Mouse (Mus musculus) midbrain, embryonic 13.5 days (tissue): Measurements from ENCODE around the gene Tor1aip1. TPM values are rescaled to one million over a fixed set of nuclear protein-coding genes. Genes with fewer than 3 reads are reported as not detected.

ENCODE experiments used
- ATAC-seq: fragments of 200-750 bp; cut with Nextera tagmentation; 2 replicates; pipeline ENCODE4 v1.8.0; 2017; ENCODE audit warnings: mild to moderate bottlenecking, moderate TSS enrichment, moderate library complexity
- H3K27ac ChIP-seq: fragments of 300-500 bp; sonication (generic); 2 replicates; pipeline ENCODE4 v1.5.1; 2015; ENCODE audit warnings: inconsistent platforms, mild to moderate bottlenecking, moderate library complexity
- H3K27me3 ChIP-seq: fragments of 300-500 bp; sonication (generic); 2 replicates; pipeline ENCODE4 v1.6.1; 2015; ENCODE audit warnings: mild to moderate bottlenecking, inconsistent platforms
- H3K36me3 ChIP-seq: fragments of 300-500 bp; sonication (generic); 2 replicates; pipeline ENCODE4 v1.6.1; 2015; ENCODE audit warnings: mild to moderate bottlenecking, inconsistent platforms
- H3K4me1 ChIP-seq: fragments of 300-500 bp; sonication (generic); replicated peaks from 2 replicates; pipeline ENCODE4 v1.6.1; 2015; ENCODE audit warnings: inconsistent platforms
- H3K4me2 ChIP-seq: fragments of 300-500 bp; sonication (generic); replicated peaks from 2 replicates; pipeline ENCODE4 v1.6.1; 2015; ENCODE audit warnings: moderate library complexity, mild to moderate bottlenecking, inconsistent platforms
- H3K4me3 ChIP-seq: fragments of 300-500 bp; sonication (generic); replicated peaks from 2 replicates; pipeline ENCODE4 v1.5.1; 2015; ENCODE audit warnings: mild to moderate bottlenecking, inconsistent platforms
- H3K9ac ChIP-seq: fragments of 300-500 bp; sonication (generic); replicated peaks from 2 replicates; pipeline ENCODE4 v1.6.1; 2015; ENCODE audit warnings: mild to moderate bottlenecking, inconsistent platforms
- H3K9me3 ChIP-seq: fragments of 300-500 bp; sonication (generic); 2 replicates; pipeline ENCODE4 v1.6.1; 2016; ENCODE audit warnings: mild to moderate bottlenecking, inconsistent platforms
- WGBS: fragments of 180-500 bp; shearing (Covaris S2); methylation state at CpG from one replicate; pipeline ENCODE4 v1.1.7; 2015; 5-methylcytosine and 5-hydroxymethylcytosine counted together
- polyA plus RNA-seq: library from polyadenylated mRNA; unstranded; fragments of >200 nt; fragmentation: Nextera tagmentation; extraction: Ambion mirVana; gene quantifications from 2 replicates; pipeline ENCODE4 v1.2.1, GENCODE M21; 2015

Tor1aip1 gene
- polyA plus RNA-seq, 1 experiment from 2014 or later, result 29.5 TPM

DNA sequence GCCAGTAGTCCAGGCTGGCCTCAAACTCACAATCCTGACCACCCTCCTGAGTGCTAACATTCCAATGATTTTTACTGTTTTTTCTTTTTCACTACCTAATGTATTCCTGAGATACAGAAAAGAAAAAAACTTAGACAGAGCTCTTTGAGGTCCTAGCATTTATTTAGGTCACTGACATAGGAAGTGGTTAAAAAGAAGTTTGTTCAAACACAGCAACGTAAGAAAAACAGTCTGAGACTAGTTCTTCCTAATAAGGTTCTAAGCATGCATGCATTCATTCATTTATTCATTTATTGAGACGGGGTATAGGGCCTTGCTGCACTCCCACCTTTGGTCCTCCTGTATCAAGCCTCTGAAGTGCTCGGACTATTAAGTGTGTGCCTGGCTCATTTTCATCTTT is 8.4 kb downstream of the Tor1aip1 start:
- no peak for ATAC-seq
- Histone ChIP-seq H3K4me2 (no peak overlapping the region), H3K9ac (no peak overlapping the region), H3K9me3 (no peaks in the 10 kb centered on the region), H3K4me1 (no peaks in the 10 kb centered on the region), H3K27ac (no peak overlapping the region), H3K27me3 (no peaks in the 10 kb centered on the region), H3K36me3 (peaks cover 54% of the 10 kb centered on the region), H3K4me3 (no peak overlapping the region)
- 94% methylated on average over 3 of the region's 3 CpGs for WGBS

DNA sequence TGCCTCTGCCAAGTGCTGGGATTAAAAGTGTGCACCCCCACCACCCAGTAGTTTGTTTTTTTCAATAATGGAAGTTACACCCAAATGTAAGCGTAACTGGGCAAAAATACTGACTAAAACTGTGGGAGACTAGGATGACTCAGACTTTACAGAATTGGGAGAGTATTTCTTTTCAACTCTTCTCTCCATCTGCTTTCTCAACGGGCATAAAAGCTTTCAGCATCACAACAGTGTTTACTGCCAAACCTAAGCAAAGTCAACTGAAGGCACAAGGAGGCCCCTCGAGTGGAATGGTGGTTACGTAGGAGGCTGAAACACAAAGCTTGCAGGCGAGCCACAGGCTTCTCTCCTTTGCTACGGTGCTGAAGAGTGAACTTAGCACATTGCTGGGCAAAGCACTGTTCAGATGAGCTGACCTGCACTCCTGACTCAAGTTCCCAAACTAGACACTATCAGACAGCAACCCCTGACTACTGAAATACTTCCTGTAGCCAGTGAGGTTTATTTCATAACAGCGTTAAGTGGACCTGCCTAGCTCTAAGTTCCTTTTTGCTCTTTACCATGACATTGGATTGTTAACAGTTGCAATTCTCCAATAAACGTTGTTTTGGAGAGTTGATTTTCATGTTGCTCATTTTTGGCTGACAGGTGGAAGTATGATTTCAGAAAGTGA is 11.3 kb downstream of the Tor1aip1 start:
- H3K27ac ChIP-seq, result no peak overlapping the region

DNA sequence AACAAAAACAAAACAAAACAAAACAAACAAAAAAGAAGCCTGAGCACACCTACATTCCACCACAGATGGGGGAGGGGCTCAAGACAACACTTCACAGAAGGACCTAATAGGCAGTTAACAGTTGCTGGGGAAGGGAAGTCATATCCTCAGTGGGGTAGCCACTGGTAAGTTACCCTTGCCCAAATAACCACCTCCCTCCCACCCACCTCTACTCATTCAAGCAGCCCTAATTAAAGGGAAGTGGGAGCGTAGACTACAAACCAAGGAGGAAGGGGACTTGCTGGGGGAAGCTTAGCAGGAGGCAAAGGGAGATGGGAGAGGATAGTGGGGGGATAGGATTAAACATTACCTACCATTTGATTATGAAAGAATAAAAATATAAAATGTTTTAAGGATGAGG is 15.9 kb downstream of the Tor1aip1 start:
- Histone ChIP-seq H3K36me3 (peaks cover 52% of the 10 kb centered on the region), H3K9me3 (no peaks in the 10 kb centered on the region), H3K4me2 (no peak overlapping the region), H3K4me3 (no peak overlapping the region), H3K4me1 (no peaks in the 10 kb centered on the region), H3K27me3 (no peaks in the 10 kb centered on the region), H3K27ac (no peak overlapping the region), H3K9ac (no peak overlapping the region)
- no peak for ATAC-seq
- WGBS, result 90% methylated on average over 1 of the region's 1 CpGs

More for the DNA sequence above, 11.3 kb downstream of the Tor1aip1 start:
- Histone ChIP-seq H3K4me1 (no peaks in the 10 kb centered on the region), H3K36me3 (peaks cover 41% of the 10 kb centered on the region), H3K4me3 (no peak overlapping the region), H3K9me3 (no peaks in the 10 kb centered on the region), H3K4me2 (no peak overlapping the region), H3K27me3 (no peaks in the 10 kb centered on the region), H3K9ac (no peak overlapping the region)
- 92% methylated on average over 8 of the region's 8 CpGs for WGBS
- ATAC-seq, result no peak

DNA sequence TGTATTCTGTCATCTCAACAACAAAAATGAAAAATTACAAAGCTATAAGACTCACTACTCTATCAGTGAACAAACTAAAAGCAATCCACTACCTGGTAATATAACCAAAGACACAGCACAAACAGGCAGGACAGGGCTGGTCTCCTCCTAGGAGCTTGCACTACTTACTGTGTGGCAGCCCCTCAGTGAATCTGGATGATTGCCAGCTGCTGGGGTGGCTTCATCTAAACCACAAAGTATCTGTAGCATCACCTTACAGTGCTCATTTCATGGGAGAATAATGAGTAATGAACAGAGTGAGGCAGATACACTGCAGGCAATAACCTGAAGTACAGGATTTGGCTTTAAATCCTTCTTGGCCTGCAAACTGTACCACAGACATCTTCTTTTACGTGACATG is 16.5 kb downstream of the Tor1aip1 start:
- no peak for ATAC-seq
- Histone ChIP-seq H3K9ac (no peak overlapping the region), H3K27ac (no peak overlapping the region), H3K27me3 (no peaks in the 10 kb centered on the region), H3K9me3 (no peaks in the 10 kb centered on the region), H3K4me3 (no peak overlapping the region), H3K36me3 (peaks cover 52% of the 10 kb centered on the region), H3K4me2 (no peak overlapping the region), H3K4me1 (no peaks in the 10 kb centered on the region)
- WGBS, result 92% methylated on average over 1 of the region's 1 CpGs

DNA sequence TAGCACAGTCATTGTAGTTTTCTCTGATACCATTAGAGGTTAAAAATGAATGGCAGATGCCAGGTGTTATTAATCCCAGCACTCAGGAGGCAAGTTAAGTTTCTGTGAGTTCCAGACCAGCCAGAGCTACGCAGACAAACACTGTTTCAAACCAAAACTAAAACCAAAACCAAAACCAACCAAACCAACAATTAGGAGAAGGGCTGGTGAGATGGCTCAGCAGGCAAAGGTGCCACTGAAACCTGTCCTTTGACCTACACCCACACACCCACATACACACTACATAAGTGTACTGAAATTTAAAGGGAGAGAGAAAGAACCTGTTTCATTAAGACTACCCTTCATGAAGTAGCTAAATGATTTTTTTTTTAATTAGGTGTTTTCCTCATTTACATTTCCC is 27.3 kb downstream of the Tor1aip1 start:
- Histone ChIP-seq H3K36me3 (peaks cover 61% of the 10 kb centered on the region), H3K9me3 (no peaks in the 10 kb centered on the region), H3K27ac (no peak overlapping the region), H3K27me3 (no peaks in the 10 kb centered on the region), H3K9ac (no peak overlapping the region), H3K4me3 (no peak overlapping the region), H3K4me1 (no peaks in the 10 kb centered on the region), H3K4me2 (no peak overlapping the region)
- WGBS, result 96% methylated on average over 1 of the region's 1 CpGs
- ATAC-seq, result no peak

DNA sequence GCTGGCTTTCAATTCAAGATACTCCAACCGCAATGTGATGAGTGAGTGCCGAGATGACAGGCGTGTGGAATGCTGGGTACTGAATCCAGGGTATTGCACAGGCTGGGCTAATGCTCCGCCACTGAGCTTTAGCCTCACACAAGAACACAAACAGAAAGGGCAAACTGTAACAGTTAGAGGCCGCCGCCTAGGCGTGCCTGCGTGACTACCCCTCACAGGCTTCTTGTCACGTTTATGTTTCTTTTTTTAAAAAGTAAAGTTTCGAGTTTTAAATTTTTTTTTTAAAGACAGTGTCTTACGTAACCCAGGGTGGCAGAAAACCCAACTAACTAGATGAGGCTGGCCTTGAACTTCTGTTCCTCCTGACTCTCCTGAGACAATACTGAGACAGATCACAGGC is 30.4 kb downstream of the Tor1aip1 start:
- WGBS, result 94% methylated on average over 11 of the region's 11 CpGs
- Histone ChIP-seq H3K4me3 (no peak overlapping the region), H3K27me3 (no peaks in the 10 kb centered on the region)

DNA sequence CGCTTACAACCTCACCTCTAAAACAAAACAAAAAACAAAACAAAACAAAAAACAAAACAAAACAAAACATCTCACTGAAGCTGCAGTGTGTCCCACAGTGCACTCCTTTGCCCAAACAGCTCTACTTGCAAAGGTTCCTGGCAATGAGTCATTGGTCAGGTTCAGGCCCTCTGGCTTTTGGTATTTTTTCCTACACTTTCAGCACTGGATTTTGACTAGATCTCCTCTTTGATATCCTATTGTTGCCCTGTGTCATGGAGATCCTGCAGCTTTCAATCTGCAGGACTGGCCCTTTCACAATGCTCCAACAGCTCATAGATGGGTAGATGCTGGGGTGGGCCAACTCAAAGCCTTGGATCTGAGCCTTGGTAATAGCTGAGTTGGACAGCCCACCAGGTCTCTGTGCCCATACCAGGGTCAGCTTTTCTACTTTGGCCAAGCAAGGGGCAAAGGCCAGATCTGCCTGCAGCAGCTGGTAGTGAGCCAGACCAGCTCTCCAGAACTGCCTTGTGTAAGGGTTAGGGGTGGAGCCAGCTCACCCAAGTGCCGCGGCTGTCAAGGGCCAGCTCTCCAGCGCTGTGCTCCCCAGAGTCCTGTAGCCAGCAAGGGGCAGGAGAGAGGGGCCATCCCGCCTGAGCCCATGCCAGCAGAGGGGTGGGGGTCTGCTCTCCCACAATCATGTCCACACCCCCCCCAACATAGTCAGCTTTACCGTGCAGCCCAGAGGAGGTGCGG is 32.9 kb downstream of the Tor1aip1 start:
- Histone ChIP-seq H3K9me3 (no peaks in the 10 kb centered on the region), H3K4me3 (no peak overlapping the region), H3K4me2 (no peak overlapping the region), H3K27me3 (no peaks in the 10 kb centered on the region), H3K4me1 (no peaks in the 10 kb centered on the region), H3K36me3 (peaks cover 33% of the 10 kb centered on the region), H3K9ac (no peak overlapping the region), H3K27ac (no peak overlapping the region)
- ATAC-seq, result no peak
- 91% methylated on average over 7 of the region's 7 CpGs for WGBS

More for the DNA sequence above, 30.4 kb downstream of the Tor1aip1 start:
- ATAC-seq, result no peak
- H3K4me2 ChIP-seq, result no peak overlapping the region
- no peaks in the 10 kb centered on the region for H3K4me1 ChIP-seq
- H3K27ac ChIP-seq, result no peak overlapping the region
- H3K9me3 ChIP-seq, result no peaks in the 10 kb centered on the region
- H3K36me3 ChIP-seq, result peaks cover 45% of the 10 kb centered on the region
- H3K9ac ChIP-seq, result no peak overlapping the region

DNA sequence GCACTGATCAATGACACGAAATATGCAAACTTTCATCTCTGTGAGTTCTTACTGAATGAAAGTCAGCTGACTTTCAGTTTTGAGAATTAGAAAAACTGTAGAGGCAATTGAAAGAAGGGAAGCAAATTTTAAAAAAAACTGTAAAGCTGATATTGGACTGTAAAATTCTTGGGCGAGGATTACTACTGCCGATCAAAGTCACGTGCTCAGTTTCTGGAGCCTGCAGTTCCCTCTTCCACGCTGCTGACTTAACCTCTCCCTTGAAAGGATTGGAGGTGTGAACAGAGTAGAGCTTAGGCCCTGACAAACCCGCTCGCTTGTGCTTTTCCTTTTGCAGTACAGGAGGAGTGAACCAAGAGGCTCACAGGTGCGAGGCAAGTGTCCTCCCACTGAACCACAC is 33.9 kb downstream of the Tor1aip1 start:
- WGBS, result 94% methylated on average over 8 of the region's 8 CpGs
- no peak for ATAC-seq
- Histone ChIP-seq H3K27ac (no peak overlapping the region), H3K4me1 (no peaks in the 10 kb centered on the region), H3K9me3 (no peaks in the 10 kb centered on the region), H3K36me3 (peaks cover 26% of the 10 kb centered on the region), H3K4me2 (no peak overlapping the region), H3K4me3 (no peak overlapping the region), H3K27me3 (no peaks in the 10 kb centered on the region), H3K9ac (no peak overlapping the region)

DNA sequence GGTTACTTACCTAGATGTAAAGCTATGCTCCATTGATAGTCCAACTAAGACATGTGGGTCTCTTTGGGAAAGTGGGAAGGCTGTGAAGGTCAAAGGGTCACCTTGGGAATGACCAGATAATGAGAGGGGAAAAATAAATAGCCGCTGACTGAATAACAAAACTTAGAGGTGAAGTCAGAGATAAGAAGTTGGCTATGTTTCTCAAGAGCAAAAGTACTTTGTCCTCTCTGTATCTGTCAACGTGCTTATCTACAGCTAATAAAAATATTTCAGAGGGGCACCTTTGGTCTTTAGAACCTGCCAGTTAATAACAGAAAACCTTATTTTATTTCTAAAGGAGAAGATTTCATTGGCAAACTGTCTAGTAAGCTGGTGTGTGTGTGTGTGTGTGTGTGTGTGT is 40.7 kb downstream of the Tor1aip1 start:
- 86% methylated on average over 2 of the region's 2 CpGs for WGBS

DNA sequence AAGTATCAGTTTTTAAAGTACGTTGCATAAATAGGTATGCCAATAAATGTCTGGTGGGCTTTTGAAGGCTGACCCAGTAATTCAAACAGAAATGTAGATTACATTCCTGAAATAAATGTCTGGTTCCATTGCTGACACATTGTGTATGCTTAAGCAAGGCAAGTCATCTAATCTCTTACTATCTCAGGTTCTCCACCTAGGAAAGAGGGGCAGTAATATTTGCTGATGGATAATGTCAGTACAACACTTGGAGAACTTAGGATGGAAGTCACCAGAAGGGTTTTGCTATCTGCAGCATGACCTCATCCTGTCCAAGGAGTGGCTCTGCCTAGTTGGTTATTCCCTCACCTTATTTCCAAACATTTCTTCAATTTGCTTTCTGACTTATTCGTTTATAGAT is 41.8 kb downstream of the Tor1aip1 start:
- Histone ChIP-seq H3K9ac (no peak overlapping the region), H3K27me3 (no peaks in the 10 kb centered on the region), H3K4me1 (0 out of 2 replicates have a peak, but pooled peaks cover under 1% of the 10 kb centered on the region), H3K4me2 (no peak overlapping the region), H3K27ac (no peak overlapping the region), H3K4me3 (no peak overlapping the region), H3K36me3 (no peaks in the 10 kb centered on the region), H3K9me3 (no peaks in the 10 kb centered on the region)
- no peak for ATAC-seq
- WGBS, result 91% methylated on average over 2 of the region's 2 CpGs

More for the DNA sequence above, 40.7 kb downstream of the Tor1aip1 start:
- Histone ChIP-seq H3K4me3 (no peak overlapping the region), H3K4me2 (no peak overlapping the region), H3K36me3 (no peaks in the 10 kb centered on the region), H3K27ac (no peak overlapping the region), H3K4me1 (no peaks in the 10 kb centered on the region), H3K9me3 (no peaks in the 10 kb centered on the region), H3K27me3 (no peaks in the 10 kb centered on the region), H3K9ac (no peak overlapping the region)
- no peak for ATAC-seq

DNA sequence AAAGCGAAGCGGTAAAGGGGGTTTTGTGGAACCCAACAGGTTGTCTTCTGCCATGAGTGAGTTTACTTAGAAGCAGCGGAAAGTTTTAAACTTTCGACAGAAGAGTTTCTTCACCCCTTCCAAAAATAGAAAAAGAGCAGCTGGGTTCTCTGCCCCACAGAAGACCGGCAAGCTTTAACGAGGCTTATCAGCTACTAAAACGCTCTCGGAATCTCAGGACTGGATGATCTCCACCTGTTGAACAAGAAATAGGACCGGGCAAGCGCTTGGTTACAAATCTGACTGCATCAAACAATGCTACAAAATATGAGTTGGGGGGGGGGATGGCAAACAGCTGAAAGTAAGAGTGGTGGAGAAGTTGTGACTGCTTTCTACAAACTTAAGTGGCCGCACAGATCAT is 45.9 kb downstream of the Tor1aip1 start:
- 79% methylated on average over 11 of the region's 11 CpGs for WGBS
- H3K27me3 ChIP-seq, result no peaks in the 10 kb centered on the region
- H3K4me1 ChIP-seq, result peaks cover 6% of the 10 kb centered on the region; the same call in 1 of the 2 replicates
- H3K9me3 ChIP-seq, result no peaks in the 10 kb centered on the region
- ATAC-seq, result no peak
- H3K4me3 ChIP-seq, result no peak overlapping the region
- no peaks in the 10 kb centered on the region for H3K36me3 ChIP-seq
- H3K9ac ChIP-seq, result no peak overlapping the region
- no peak overlapping the region for H3K27ac ChIP-seq
- no peak overlapping the region for H3K4me2 ChIP-seq

DNA sequence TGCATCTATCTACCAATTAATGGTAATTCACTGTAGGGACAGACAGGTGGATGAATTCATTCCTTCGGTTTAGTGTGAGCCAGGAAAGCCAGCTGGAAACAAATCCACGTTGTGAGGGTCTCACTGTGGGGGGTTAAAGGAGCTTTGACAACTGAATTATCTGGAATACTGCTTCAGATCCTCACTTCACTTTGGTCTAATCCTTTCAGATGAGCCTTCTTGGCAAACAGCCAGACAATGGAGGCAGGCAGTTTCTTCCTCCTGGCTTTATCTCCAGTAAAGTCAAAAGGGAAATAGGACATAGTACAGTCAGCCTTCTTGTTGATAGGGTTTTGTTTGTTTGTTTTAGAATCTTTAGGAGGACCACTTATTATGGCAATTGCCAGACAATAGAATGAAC is 46.9 kb downstream of the Tor1aip1 start:
- Histone ChIP-seq H3K4me2 (no peak overlapping the region), H3K27ac (no peak overlapping the region), H3K4me1 (peaks cover 6% of the 10 kb centered on the region; the same call in 1 of the 2 replicates), H3K36me3 (no peaks in the 10 kb centered on the region), H3K4me3 (no peak overlapping the region), H3K27me3 (no peaks in the 10 kb centered on the region), H3K9me3 (no peaks in the 10 kb centered on the region), H3K9ac (no peak overlapping the region)
- 4% methylated on average over 2 of the region's 2 CpGs for WGBS
- ATAC-seq, result no peak
